In the genomic region with DNA sequence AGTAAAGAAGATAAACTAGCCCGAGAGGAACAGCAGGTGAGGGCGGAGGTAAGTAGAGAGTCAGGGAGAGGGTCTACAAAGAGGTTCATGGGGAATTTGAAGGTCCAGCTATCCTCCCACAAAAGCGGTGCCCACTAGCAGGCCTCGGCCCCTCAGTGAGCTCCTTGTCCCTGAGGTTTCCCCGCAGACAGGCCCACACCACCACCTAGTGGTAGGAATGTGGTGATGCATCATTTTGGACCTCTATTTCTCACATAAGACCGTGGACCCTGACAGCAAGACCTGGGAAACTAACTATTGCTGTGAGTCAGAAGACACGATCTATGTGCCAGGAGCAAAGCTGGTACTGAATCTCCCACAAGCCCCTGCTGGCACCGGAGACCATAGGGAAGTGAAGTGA, we compare ENCODE assay signal across 8 mouse cellular contexts. TPM values are rescaled to one million over a fixed set of nuclear protein-coding genes. Genes with fewer than 3 reads are reported as not detected.
DNase-seq lines count a peak whose midpoint lies in the region; ATAC-seq and TF ChIP-seq lines count a peak whose summit lies in the region.

No protein-coding gene starts in this region.

- no peak overlapping the region for H3K4me2 ChIP-seq in liver, postnatal 0 days (ENCODE audit: low read depth, low read length)

- no peak for TF ChIP-seq EP300 in liver, postnatal 0 days (IDR thresholded peaks at IDR 0.05; ENCODE audit: low read depth)

- 18% methylated on average over 8 of the region's 8 CpGs for WGBS in liver, postnatal 0 days (ENCODE audit: insufficient replicate concordance)

- peak; percentile 41 for ATAC-seq in liver, postnatal 0 days

- TF ChIP-seq CTCF in liver, postnatal 0 days (IDR thresholded peaks at IDR 0.05; ENCODE audit: low read depth) = peak; percentile 99

- H3K4me3 ChIP-seq in liver, postnatal 0 days (ENCODE audit: low read depth, low read length) = no peak overlapping the region

- H3K36me3 ChIP-seq in liver, postnatal 0 days (replicated peaks; ENCODE audit: insufficient read depth, low read length) = no peaks in the 10 kb centered on the region

- no peak overlapping the region for H3K9ac ChIP-seq in liver, postnatal 0 days (replicated peaks)

- peak; percentile 59 to 71 for DNase-seq in CD8-positive naive resting alpha-beta T cell, adult 2 months (ENCODE audit: low read depth in 2 of 2, low spot score in 2 of 2)
- peak; percentile 45 for DNase-seq in adrenal gland, adult 8-10 months
- peak; percentile 87 for DNase-seq in embryo, embryonic 11 days
- DNase-seq in heart, adult 18-20 months = peak; percentile 76 to 93
- DNase-seq in kidney, postnatal 10 days = peak; percentile 92
- peak; percentile 81 for DNase-seq in liver, postnatal 0 days
- peak; percentile 64 for DNase-seq in retina, postnatal 7 days (ENCODE audit: low read depth, low spot score)
- peak; percentile 57 to 61 for DNase-seq in thymus, postnatal 36 days

- H3K9me3 ChIP-seq in liver, postnatal 0 days (ENCODE audit: low read length) = no peaks in the 10 kb centered on the region

- H3K27ac ChIP-seq in liver, postnatal 0 days (ENCODE audit: low read depth) = no peak overlapping the region

- H3K27me3 ChIP-seq in liver, postnatal 0 days (ENCODE audit: insufficient read depth, low read length) = no peaks in the 10 kb centered on the region

- H3K4me1 ChIP-seq in liver, postnatal 0 days (ENCODE audit: insufficient read depth) = peaks cover 21% of the 10 kb centered on the region

RNA-seq across cellular contexts. Expression of a gene that starts 9.8 kb away (rescaled TPM):
- total RNA-seq in adrenal gland, adult 8-10 months (2022) = not detected
- not detected for total RNA-seq in heart, adult 18-20 months (2021)
- polyA plus RNA-seq in liver, postnatal 0 days (2015; fragmentation: Nextera tagmentation; extraction: Ambion mirVana) = 0.05 and 0.23 TPM in 2 replicates

RNA-seq across cellular contexts. Expression of a gene that starts 14.3 kb away (rescaled TPM):
- total RNA-seq in adrenal gland, adult 8-10 months (2022) = 1 to 10 TPM in 1 of 4 experiments, under 1 TPM in 3; 0.56 to 1.0 (median 0.74) TPM
- 1 to 10 TPM in 1 of 2 experiments, under 1 TPM in 1; 0.35 to 1.1 TPM for total RNA-seq in heart, adult 18-20 months (2021)
- 3.2 and 3.3 TPM in 2 replicates for polyA plus RNA-seq in liver, postnatal 0 days (2015; fragmentation: Nextera tagmentation; extraction: Ambion mirVana)

RNA-seq across cellular contexts. Expression of a gene that starts 27.5 kb away (rescaled TPM):
- total RNA-seq in adrenal gland, adult 8-10 months (2022) = under 1 TPM in 2 of 4 experiments, not detected in 2; 0.21 to 0.46 TPM
- total RNA-seq in heart, adult 18-20 months (2021) = under 1 TPM in 1 of 2 experiments, not detected in 1; 0.26 TPM
- 1.7 and 2.0 TPM in 2 replicates for polyA plus RNA-seq in liver, postnatal 0 days (2015; fragmentation: Nextera tagmentation; extraction: Ambion mirVana)
